Mouse (Mus musculus) gonadal fat pad, adult 2 months (tissue): ENCODE results near the gene Lad1. TPM values are rescaled to one million over a fixed set of nuclear protein-coding genes. Genes with fewer than 3 reads are reported as not detected.

ENCODE experiments used
- DNase-seq: peaks from one replicate; pipeline ENCODE4 v3.0.0-alpha.2; 2012; ENCODE audit warnings: low read depth
- polyA plus RNA-seq: library from polyadenylated mRNA; depleted of rRNA; stranded (reverse); fragments of >200 nt; gene quantifications from 2 replicates; pipeline ENCODE4 v1.2.3, GENCODE M21; 2012; rRNA removed

Gene Lad1
- polyA plus RNA-seq: 41.3 and 42.6 TPM in 2 replicates

DNA sequence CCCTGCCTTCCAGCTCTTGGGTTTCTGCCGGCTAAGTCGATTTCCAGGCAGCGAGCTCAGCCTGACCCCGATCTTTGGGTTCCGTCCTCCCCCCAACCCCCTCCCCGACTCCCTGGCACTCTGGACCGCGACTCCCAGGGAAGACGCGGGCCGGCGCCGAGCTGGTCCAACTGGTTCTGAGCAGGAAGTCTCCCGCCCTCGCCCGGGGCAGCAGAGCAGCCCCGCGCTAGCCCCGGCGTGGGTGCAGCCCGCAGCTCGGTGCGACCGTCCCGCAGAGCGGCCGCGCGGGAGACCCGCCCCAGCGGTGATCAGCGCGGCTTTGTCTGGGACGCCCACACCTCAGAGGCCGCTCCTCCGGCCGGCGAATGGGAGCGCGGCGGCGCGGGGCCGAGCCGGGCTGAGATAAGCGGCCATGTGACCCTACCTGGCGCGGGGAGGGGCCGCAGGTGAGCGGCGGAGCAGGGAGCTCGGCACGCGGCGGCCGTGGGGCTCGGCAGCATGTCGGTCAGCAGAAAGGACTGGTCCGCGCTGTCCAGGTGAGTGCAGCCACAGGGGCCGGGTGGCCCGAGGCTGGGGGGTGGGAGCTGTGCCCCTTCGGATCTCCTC lies at the start of gene Lad1:
Lad1 (plus strand) TSS at position 118 of the 606 bp plus-strand sequence.
- DNase-seq: no peak

GRCm38 (mm10) chr1:135770237-135770636 lies 48.2 kb upstream of the Lad1 start:
- DNase-seq: no peak

DNA sequence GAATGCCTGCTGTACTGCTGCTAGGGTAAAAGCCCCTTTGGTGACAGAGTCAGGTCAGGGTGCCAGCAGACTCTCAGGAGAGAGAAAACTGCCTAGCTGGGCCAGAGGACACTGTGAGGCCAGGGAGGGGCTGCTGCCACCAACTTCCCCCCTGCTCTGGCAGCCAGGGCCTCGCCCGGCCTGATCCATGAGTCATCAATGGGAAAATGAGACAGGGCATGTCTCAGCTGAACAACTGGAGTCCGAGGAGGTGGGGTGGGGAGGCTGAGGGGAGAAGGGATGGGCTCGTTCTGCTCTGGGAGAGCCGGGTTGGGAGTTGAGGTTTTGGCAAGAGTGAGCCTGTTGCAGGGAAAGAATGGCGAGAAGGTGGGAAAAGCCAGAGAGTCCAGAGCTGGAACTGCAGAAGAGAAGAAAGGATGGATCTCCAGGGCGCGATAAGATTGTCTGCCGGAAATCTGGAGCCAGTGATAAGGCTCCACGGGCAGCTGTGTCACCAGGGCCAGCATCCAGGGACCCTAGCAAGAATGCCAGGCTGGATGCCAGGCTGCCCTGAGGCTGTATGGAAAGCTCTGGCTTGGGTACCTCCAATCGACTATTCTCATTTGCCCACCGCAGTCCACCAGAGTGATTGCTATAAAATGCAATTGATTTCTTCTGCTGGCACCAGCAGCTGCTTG lies 47.4 kb upstream of the Lad1 start:
- DNase-seq: no peak

GRCm38 (mm10) chr1:135771573-135771970 lies 46.8 kb upstream of the Lad1 start:
- DNase-seq: no peak

DNA sequence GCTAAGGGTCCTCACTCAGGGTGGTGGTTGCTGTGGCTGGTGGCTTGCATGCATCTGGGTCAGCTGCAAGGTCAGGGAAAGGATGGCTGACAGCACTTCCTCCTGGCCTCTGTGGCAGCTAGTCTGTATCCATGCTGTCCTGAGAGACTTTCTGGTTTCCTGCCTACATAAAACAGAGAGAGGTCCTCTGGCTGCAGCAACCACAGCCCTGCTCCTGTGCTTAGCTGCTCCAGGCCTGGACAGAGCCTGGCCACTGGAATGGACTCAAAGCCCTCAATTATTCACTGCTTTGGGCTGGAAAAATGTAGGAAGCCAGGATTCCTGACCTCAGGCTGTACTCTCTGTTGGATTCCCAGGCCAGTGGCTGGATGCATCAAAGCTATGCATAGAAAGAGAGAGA lies 41.8 kb upstream of the Lad1 start:
- no peak for DNase-seq

GRCm38 (mm10) chr1:135777046-135777445 lies 41.4 kb upstream of the Lad1 start:
- DNase-seq: no peak

GRCm38 (mm10) chr1:135778780-135779535 lies 39.4 kb upstream of the Lad1 start, which contains the start of gene Tnni1:
TSS of gene Tnni1 (plus strand) at chr1:135779434.
- no peak for DNase-seq

- DNase-seq: no peak
These were observed 37.7 kb upstream of the Lad1 start for GRCm38 (mm10) chr1:135780649-135781048.

GRCm38 (mm10) chr1:135781220-135781619 lies 37.2 kb upstream of the Lad1 start:
- no peak for DNase-seq

- DNase-seq: peak; percentile 47
These were observed 35.6 kb upstream of the Lad1 start for GRCm38 (mm10) chr1:135782816-135783215.

DNA sequence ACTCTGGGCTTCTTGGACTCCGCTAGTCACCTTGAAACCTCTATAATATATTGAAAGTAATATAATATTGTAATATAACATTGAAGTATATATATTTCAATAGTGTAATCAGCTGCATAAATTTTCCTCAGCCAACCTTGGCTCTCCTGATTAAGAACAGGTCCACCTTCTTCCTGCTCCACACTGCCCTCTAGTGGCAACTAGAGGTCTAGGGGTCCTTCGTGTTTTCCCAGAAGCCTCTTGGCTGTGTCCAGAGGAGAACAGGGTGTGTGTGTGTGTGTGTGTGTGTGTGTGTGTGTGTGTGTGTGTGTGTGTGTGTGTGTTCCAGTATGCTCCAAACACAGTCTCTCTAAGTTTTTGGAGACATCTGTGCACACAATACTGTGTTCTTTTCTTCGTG lies 30.6 kb upstream of the Lad1 start:
- DNase-seq: no peak

- DNase-seq: no peak
These were observed 29.7 kb upstream of the Lad1 start for GRCm38 (mm10) chr1:135788708-135789107.

DNA sequence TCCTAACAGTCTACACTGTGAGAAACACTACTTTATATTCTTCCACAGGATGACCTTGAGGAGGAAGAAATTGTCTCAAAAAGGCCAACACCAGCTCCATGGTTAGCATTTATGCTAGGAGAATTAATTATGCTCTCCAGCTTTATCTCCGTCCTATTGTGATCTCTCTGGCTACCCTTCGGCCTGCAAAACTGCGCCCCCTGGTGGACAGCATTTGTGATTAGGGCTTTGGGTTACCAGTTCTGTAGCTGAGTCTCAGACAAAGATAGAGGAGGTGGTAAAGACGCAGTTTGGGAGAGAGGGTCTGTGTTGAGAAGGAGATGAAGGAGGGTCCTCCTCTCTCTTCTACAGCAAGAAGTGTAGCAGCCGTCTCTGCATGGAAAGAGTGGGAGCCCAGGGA lies 28.6 kb upstream of the Lad1 start:
- DNase-seq: no peak

DNA sequence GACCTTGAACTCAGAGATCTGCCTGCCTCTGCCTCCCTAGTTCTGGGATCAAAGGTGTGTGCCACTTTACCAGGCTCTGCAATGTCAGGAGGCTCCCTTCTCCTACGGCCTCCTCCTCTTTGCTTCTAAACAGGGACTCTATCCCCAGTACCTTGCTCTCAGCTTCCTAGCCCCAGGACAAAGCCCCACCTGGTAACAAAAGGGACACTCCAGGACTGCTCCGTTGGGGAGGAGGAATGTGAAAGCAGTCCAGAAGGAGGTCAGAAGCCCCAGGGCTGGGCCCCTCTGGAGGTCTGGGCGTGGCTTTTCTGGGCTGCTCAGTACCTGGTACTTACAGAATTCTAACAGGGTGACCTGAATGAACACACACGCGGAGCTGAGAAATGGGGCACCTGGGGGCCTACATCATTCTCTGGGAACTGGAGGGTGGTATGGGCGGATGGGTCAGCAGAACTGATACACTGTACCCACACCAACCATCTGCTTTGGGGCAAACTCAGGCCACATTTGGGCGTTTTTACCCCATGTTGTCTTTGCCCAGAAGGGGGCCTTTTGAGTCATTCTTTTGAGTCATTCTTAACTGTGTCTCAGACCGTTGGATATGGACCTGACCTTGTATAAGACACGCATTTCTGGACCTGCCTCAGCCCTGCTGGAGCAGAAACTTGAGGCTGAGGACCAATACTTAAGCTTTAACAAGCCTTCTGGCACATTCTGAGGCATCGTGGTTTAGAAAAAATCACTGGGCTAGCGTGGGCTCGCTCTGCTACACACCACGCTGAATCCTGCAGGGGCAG lies 26.1 kb upstream of the Lad1 start:
- DNase-seq: no peak

DNA sequence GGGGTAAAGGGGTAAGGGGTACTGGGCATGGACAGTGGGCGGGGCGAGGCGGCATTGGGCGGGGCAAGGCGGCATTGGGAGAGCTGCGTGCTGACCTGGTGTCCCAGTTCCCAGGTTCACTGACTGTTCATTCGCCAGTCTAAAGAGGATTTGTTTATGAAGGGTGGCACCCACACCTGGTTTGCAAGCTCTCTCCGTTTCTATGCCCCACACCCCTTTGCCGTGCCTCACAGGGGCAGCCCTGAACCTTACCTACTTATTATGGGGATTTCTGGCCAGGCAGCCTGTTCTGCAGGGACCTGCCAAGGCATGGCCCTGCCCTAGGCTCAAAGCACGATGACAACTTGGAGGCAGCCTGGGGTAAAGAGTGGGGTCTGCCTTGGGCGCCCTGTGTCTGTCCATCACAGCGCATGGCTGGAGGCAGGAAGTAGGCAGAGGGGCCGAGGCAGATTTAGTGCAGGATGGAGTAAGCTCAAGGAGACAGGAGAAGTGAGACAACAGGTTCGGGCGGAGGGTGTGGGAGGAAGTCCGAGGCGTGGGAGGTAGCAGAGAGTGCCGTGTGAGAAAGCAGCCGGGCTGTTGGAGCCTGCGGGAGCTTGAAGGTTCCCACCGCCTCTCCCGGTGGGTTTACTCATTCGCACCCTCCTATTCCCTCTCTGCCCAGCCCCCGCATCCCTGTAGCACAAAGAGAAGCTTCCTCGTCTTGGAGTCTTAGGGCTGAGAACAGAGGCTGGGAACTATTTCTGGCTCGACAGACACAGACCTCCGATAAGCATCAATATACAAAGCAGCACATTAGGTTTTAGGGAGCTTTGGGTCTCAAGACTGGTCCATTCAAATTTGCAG lies 24.8 kb upstream of the Lad1 start:
- peak; percentile 41 for DNase-seq

GRCm38 (mm10) chr1:135794216-135795134 lies 23.9 kb upstream of the Lad1 start:
- no peak for DNase-seq

DNA sequence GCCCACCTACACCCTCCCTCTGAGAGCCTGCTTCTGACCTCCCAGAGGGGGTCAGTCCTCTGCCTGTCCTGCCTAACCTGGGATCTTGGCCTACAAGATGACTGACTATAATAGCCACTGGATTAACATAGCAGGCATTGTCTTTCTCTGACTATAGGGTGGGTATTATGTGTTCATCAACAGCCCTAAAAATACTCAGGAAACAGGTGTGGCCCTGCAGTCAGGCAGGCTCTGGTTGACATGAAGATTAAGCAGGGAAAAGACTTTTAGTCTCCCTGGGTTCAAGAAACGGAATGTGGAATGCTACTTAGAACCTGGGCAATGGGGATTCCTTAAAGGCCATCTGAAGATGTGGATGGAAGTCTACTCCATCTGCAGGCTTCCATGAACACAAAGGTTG lies 19.9 kb upstream of the Lad1 start:
- no peak for DNase-seq

GRCm38 (mm10) chr1:135799109-135799627 lies 19.2 kb upstream of the Lad1 start:
- no peak for DNase-seq

GRCm38 (mm10) chr1:135800192-135800950 lies 18.0 kb upstream of the Lad1 start:
- no peak for DNase-seq
